Mouse (Mus musculus): ENCODE measurements around the gene Asb6.

Asb6 gene

GRCm38 (mm10) chr2:30830283-30830795 is at the start of gene Asb6:
TSS of gene Asb6 (minus strand) at chr2:30830333.
- DNase-seq (ENCODE audit: low spot score) = no peak

- no peak for DNase-seq (ENCODE audit: low spot score)
Observed at GRCm38 (mm10) chr2:30879481-30879880, 49.3 kb upstream of the Asb6 start.

DNA sequence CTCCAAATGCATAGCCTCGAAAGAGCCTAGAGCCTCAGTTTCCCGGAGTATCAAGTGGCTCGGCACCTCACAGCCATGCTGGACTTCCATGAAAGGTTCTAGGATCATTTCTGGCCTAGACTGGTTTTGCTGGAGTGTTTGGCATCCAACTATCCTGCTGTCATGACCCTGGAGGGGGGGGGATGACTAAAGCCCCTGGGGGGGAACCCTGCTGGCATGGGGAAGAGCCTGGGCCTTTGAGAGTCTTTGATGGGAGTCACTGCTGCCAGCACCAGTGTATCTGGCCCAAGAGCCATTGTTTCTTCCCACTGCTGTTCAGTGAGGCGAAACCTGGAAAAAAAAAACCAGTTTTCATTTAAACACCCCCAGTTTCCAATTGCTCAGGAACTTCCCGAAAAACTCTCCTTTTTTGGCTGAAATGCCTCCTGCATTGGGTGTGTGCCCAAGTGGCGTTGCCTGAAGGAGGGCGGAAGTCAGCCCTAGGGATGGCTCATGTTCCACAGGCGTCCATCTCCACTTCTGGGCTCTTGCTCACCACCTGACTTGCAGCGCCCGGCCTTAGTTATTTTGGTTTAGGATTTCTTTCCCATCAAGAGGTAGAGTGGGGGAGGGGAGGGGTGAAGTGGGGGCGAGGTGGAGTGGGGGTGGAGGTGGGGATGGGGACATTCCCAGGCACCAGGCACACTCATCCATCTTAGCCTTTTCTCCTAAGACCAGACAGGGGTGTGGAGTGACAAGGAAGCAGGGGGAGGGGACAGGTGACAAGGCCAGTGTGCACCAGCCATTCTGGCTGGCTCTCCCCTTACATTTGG is 45.7 kb upstream of the Asb6 start:
- no peak for DNase-seq (ENCODE audit: low spot score)

DNA sequence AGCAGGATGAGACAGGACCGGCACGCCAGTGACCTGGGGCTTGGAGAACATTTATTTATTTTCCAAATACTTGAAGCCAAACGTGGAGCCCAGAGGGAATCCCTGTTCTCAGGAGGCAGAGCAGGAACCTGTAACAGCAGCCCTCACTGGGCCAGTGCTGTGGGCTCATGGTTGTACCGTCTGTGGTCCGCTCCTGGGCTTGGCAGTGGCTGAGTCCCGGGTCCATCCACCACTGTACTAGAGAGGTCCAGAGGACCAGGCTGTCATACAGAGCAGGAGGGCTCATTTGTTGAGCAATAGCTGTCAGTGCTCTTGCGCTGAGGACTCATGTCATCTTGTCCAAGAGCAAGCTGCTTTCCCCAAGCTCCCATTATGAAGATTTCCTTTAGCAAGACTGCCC is 45.0 kb upstream of the Asb6 start:
- no peak for DNase-seq (ENCODE audit: low spot score)

DNA sequence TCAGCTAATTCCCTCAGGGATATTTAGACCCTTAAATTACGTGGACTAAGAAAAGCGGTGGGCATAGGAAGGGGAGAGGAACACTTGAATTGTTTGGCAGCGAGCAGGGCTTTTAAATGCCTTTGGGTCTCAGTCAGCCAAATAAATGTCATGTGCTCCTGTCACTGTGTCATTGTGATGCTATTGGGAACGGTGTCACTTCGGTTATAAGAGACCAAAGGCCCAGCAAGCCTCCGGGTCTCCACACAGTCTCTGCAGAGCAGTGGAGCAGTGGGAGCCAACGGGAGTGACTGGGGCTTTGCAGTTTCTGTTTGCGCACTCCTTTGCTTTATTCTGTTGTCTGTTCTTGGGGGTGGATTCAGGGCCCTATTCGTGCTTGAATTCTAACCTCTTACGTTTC is 44.3 kb upstream of the Asb6 start:
- no peak for DNase-seq (ENCODE audit: low spot score)

GRCm38 (mm10) chr2:30872669-30873068 is 42.5 kb upstream of the Asb6 start:
- DNase-seq (ENCODE audit: low spot score) = no peak

- no peak for DNase-seq (ENCODE audit: low spot score)
Observed at GRCm38 (mm10) chr2:30870863-30871262, 40.7 kb upstream of the Asb6 start.

DNA sequence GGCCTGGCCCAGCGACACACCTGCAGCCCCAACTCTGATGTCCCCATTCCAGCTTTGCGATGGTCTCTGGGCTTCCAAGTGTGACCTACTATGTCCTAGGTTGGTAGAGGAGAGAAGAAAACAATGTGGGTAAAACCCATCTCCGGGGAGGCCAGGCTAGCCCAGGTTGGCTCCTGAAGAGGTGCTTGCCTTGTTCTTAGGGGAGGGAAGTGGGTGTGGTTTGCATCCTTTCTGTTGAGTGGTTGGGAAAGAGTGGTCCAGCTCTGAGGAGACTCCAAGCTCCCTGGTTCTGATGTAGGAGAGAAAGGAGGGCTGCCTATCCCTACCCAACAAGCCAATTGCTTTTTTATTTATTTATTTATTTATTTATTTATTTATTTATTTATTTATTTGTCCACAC is 35.3 kb upstream of the Asb6 start:
- no peak for DNase-seq (ENCODE audit: low spot score)

DNA sequence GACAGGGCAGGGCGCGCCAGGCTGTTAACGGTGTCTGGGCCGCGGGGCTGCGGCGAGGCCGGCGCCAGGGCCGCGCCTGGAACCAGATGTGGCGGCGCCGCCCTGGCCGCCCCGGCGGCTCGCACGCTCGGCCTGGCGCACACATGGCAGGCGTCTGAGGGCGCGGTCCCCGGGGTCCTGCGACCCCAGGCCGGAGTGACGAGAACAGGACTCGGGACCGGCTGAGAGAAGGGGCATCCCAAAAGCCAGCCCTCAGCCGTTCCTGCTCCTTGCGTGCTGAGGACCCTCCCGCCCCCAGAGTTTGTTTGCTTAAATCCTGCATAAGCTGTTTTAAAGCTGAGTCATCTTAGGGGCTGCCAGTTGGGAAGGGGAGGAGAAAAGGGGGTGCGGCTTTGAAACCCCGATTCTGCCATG is 34.8 kb upstream of the Asb6 start:
- no peak for DNase-seq (ENCODE audit: low spot score)

DNA sequence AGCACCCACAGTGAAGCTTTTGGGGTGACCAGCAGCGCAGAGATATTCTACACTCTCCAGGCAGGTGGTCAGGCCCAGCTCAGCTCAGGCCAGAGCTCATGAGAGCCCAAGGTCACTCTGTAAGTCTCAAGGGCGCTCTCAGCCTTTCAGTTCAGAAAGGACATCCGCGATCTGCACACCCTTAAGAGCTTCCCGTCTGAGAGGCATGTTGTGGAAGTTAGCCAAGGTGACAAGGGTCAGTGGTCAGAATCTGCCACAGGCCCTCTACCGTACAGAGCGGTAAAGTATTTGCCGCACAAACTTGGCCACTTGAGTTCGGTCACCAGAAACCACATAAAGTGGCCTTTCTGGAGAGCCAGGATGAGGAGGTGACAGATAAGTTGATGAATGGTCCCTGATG is 33.4 kb upstream of the Asb6 start:
- DNase-seq (ENCODE audit: low spot score) = no peak

GRCm38 (mm10) chr2:30862081-30862480 is 31.9 kb upstream of the Asb6 start:
- no peak for DNase-seq (ENCODE audit: low spot score)

- DNase-seq (ENCODE audit: low spot score) = no peak
Observed at GRCm38 (mm10) chr2:30859782-30860181, 29.6 kb upstream of the Asb6 start.

GRCm38 (mm10) chr2:30857076-30857475 is 26.9 kb upstream of the Asb6 start:
- no peak for DNase-seq (ENCODE audit: low spot score)

GRCm38 (mm10) chr2:30852771-30853313 is 22.7 kb upstream of the Asb6 start:
- no peak for DNase-seq (ENCODE audit: low spot score)

DNA sequence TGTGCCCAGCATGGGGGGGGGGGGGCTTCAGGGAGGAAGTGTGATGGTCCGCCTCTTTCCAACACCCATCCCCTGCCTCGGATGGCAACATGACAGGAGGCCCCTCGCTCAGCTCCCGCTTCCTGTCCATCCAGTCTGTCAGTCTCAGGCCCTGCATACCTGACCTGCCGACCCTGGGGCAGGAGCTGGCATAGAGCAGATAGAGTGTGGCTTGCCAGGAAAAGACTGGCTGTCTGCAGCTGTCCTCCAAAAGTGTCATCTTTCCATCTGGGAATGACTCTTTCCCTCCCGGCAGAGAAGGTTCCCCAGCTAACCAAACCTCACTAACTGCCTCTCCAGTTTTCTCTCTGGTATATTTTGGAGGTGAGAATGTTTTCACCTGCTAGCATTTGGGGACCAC is 20.4 kb upstream of the Asb6 start:
- no peak for DNase-seq (ENCODE audit: low spot score)

DNA sequence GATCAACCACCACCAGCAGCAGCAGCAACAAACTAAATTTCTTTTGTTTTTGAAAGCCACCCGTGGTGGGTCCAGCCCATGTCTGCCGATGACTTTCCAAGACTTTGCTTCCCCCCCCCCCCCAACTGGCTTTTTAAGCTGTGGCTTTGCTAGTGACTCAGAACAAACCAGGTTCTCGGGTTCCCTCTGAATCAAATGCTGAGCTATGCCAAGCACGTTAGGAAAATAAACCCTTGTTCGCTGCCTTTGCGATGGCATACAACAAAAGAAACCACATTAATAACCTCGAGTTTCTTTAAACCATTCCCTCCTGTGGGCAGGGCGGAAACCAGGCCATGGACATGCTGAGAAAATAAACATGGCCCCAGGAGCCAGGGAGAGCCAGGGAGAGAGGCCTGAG is 18.1 kb upstream of the Asb6 start:
- DNase-seq (ENCODE audit: low spot score) = no peak

DNA sequence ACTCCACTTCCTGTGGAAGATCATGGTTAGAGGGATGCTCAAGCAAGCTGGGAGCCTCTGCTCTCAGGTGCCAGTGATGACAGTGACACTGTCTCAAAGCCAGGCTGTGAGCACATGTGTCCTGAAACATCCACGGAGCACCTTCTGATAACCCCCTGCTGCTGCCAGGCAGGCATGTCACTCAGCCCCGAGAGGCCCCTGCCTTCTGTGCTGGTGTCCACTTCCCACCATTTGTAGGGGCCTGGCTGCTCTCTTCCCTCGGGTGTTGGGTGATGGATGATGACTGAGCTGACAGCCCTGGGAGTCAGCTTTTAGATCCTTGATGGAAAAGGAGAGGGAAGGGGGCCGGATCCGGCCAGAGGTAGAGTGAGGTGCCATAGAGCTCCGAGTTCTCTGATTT is 16.6 kb upstream of the Asb6 start:
- DNase-seq (ENCODE audit: low spot score) = no peak

DNA sequence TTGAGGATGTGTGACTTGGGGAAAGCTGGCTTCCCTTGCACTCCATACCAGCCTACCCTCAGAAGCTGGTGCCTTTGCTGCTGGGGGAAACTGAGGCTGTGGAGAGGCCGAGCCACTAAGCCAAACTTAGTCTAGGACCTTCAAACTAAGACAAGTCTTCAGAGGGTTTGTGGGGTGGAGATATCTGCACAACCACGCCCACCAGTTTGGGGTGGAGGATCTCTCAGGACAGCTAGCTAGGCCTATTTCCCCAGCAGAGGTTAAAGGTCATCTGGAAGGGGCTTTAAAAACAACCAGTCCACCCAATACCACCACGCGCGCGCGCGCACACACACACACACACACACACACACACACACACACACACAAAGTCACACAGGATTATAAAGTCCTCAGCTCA is 16.1 kb upstream of the Asb6 start:
- DNase-seq (ENCODE audit: low spot score) = no peak

DNA sequence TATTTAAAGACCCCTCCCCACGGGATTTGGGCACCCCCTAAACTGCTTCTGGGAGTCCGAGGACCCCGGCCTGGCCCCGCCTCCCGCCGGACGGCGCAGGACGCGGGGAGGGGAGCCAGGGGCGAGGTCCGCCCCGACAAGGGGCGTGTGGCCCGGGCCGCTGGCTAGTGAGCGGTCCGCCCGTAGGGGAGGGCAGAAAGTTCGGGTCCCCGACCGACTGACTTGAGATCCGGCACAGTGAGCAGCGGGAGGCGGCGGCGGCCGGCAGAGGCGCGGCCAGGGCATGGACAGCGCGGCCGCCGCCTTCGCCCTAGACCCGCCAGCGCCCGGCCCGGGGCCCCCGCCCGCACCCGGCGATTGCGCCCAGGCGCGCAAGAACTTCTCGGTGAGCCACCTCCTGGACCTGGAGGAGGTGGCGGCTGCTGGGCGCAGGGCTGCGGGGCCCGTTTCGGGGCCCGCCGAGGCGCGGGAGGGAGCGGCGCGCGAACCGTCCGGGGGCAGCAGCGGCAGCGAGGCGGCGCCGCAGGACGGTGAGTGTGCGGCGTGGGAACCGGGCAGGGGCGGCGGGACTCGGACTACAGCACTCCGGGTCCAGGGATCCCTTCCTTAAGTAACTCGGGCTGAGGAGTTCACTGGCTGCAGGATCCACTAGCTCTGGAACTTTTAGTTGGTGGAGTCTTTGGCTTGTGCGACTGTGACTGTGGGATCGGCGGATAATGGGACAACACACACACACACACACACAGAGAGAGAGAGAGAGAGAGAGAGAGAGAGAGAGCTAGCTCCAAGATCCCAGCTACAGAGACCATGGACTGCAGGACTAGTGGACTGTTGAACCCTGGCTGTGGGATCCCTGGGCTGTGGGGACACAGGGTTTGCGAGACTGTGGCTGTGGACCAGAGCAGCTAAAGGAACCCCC is 15.3 kb upstream of the Asb6 start:
- no peak for DNase-seq (ENCODE audit: low spot score)

- no peak for DNase-seq (ENCODE audit: low spot score)
Observed at GRCm38 (mm10) chr2:30842615-30843014, 12.5 kb upstream of the Asb6 start.

GRCm38 (mm10) chr2:30836238-30836990 is 6.3 kb upstream of the Asb6 start:
- no peak for DNase-seq (ENCODE audit: low spot score)
